Mouse (Mus musculus) ES-Bruce4 (cell line): ENCODE results near the gene Pcsk5.

Source experiments
- CTCF ChIP-seq: IDR thresholded peaks from one replicate; pipeline ENCODE4 v1.8.1; 2011; ENCODE audit warnings: low read depth, low read length
- POLR2A ChIP-seq: IDR thresholded peaks from one replicate; pipeline ENCODE4 v1.8.1; 2011; ENCODE audit warnings: low read length; ENCODE audit not compliant: insufficient read depth

DNA sequence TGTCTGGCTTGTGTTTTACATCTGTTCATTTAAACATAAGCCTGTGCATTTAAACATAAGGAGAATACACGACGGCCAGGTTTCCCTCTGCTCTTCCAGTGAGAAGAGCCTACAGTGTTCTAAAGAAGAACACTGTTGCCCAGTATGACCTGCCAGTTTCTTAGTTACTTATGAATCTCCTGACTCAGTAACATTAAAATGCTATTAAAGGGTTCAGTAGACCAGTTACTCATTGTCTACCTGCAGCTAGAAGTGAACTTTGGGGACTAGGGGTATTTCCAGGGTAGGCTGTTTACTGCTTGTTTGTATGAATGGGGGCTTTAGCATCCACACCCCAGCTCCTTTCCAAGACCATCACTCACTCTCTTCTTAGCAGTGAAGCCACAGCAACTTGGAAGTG lies 278.7 kb downstream of the Pcsk5 start:
- TF ChIP-seq CTCF, result no peak
- TF ChIP-seq POLR2A, result no peak
